Mouse (Mus musculus): Measurements from ENCODE around the gene Timm22. TPM values are rescaled to one million over a fixed set of nuclear protein-coding genes. Genes with fewer than 3 reads are reported as not detected.

Timm22 gene
- polyA plus RNA-seq, 1 experiment from 2014 or later: 109 TPM

Other genes with a start within 250 kb of the Timm22 start
- 67.8 and 72.0 TPM in 2 replicates for gene Vps53, start 227.3 kb upstream of the Timm22 start, polyA plus RNA-seq (2015; fragmentation: Nextera tagmentation; extraction: Ambion mirVana)
- 23.9 and 27.1 TPM in 2 replicates for gene Fam57a, start 227.3 kb upstream of the Timm22 start, polyA plus RNA-seq (2015; fragmentation: Nextera tagmentation; extraction: Ambion mirVana)
- gene Dbil5, start 189.3 kb upstream of the Timm22 start, polyA plus RNA-seq (2015; fragmentation: Nextera tagmentation; extraction: Ambion mirVana): 0.54 and 0.74 TPM in 2 replicates
- gene Gemin4, start 189.3 kb upstream of the Timm22 start, polyA plus RNA-seq (2015; fragmentation: Nextera tagmentation; extraction: Ambion mirVana): 13.2 and 15.6 TPM in 2 replicates
- 25.8 and 27.0 TPM in 2 replicates for gene Mrm3, start 163.2 kb upstream of the Timm22 start, polyA plus RNA-seq (2015; fragmentation: Nextera tagmentation; extraction: Ambion mirVana)
- gene Glod4, start 163.2 kb upstream of the Timm22 start, polyA plus RNA-seq (2015; fragmentation: Nextera tagmentation; extraction: Ambion mirVana): 121 and 123 TPM in 2 replicates
- gene Nxn, start 7.8 kb upstream of the Timm22 start, polyA plus RNA-seq (2015; fragmentation: Nextera tagmentation; extraction: Ambion mirVana): 22.3 and 23.1 TPM in 2 replicates
- gene Abr, start 215.4 kb downstream of the Timm22 start, polyA plus RNA-seq (2015; fragmentation: Nextera tagmentation; extraction: Ambion mirVana): 127 and 128 TPM in 2 replicates

All from midbrain, embryonic 15.5 days (tissue).